Mouse (Mus musculus) bone marrow macrophage, adult 2 months (primary cell): Measurements from ENCODE around the gene Lss.

Experiments used
- CTCF ChIP-seq: IDR thresholded peaks from 2 replicates; pipeline ENCODE4 v1.5.1; 2012; ENCODE audit warnings: low read depth, mild to moderate bottlenecking, low read length, moderate library complexity
- POLR2A ChIP-seq: IDR thresholded peaks from 2 replicates; pipeline ENCODE4 v1.6.1; 2012; ENCODE audit warnings: mild to moderate bottlenecking, low read depth, low read length, borderline replicate concordance

- TF ChIP-seq CTCF (no peak), POLR2A (no peak)
Measured at GRCm38 (mm10) chr10:76531828-76532227, 440 bp downstream of the Lss start.
